Mouse (Mus musculus) adrenal gland (tissue): ENCODE data around the gene Zc3h4.

Source experiments
- intact Hi-C: fragments of 180-260 bp; cut with DNase I; formaldehyde crosslinking; loops from one replicate; pipeline ENCODE4 v1.15.1; 2025
- long read RNA-seq, 2 experiments: library from polyadenylated mRNA; unstranded; transcript quantifications; one replicate each; pipeline ENCODE4 v2.0.0; 2020; ENCODE audit warnings: borderline replicate concordance in 1 of 2; ENCODE audit not compliant: insufficient replicate concordance in 1 of 2

Gene Zc3h4
- long read RNA-seq, experiment 1, partial matches to known transcripts = 0 of 1 reads
- long read RNA-seq, experiment 1, other reads (novel, unspliced or antisense) = 1 of 1 reads
- long read RNA-seq, experiment 2, partial matches to known transcripts = 1 of 4 reads
- long read RNA-seq, experiment 2, other reads (novel, unspliced or antisense) = 3 of 4 reads

GRCm38 (mm10) chr7:16400689-16401611 lies at the start of gene Zc3h4:
TSS of gene Zc3h4 (plus strand) at chr7:16400910.
- intact Hi-C loops = no loop called here

- intact Hi-C loops = no loop called here
These were observed 44.7 kb upstream of the Zc3h4 start for GRCm38 (mm10) chr7:16355854-16356594.

- intact Hi-C loops = no loop called here
These were observed 43.1 kb upstream of the Zc3h4 start for GRCm38 (mm10) chr7:16357602-16358001.

- intact Hi-C loops = no loop called here
These were observed 36.4 kb upstream of the Zc3h4 start for GRCm38 (mm10) chr7:16364319-16364718.

- intact Hi-C loops = loop anchor here (5.0 kb wide), 1 partner anchor 38 kb away; no protein-coding TSS in a partner anchor
These were observed 35.7 kb upstream of the Zc3h4 start for GRCm38 (mm10) chr7:16364901-16365500.

- intact Hi-C loops = loop anchor here (5.0 kb wide), 1 partner anchor 39 kb away; no protein-coding TSS in a partner anchor
These were observed 34.5 kb upstream of the Zc3h4 start for GRCm38 (mm10) chr7:16366133-16366646.

- intact Hi-C loops = loop anchor here (5.0 kb wide), 1 partner anchor 39 kb away; no protein-coding TSS in a partner anchor
These were observed 34.0 kb upstream of the Zc3h4 start for GRCm38 (mm10) chr7:16366669-16367068.

- intact Hi-C loops = loop anchor here (5.0 kb wide), 1 partner anchor 42 kb away; no protein-coding TSS in a partner anchor
These were observed 31.9 kb upstream of the Zc3h4 start for GRCm38 (mm10) chr7:16368835-16369234.

GRCm38 (mm10) chr7:16370596-16370995 lies 30.1 kb upstream of the Zc3h4 start:
- intact Hi-C loops = loop anchor here (10.0 kb wide), 1 partner anchor 186 kb away; no protein-coding TSS in a partner anchor

GRCm38 (mm10) chr7:16373719-16374118 lies 27.0 kb upstream of the Zc3h4 start:
- intact Hi-C loops = loop anchor here (2.0 to 10.0 kb wide), 2 partner anchors 79 to 189 kb away; no protein-coding TSS in a partner anchor

- intact Hi-C loops = loop anchor here (10.0 kb wide), 1 partner anchor 190 kb away; no protein-coding TSS in a partner anchor
These were observed 25.7 kb upstream of the Zc3h4 start for GRCm38 (mm10) chr7:16374989-16375388.

GRCm38 (mm10) chr7:16376505-16376904 lies 24.2 kb upstream of the Zc3h4 start:
- intact Hi-C loops = loop anchor here (10.0 kb wide), 1 partner anchor 192 kb away; no protein-coding TSS in a partner anchor

GRCm38 (mm10) chr7:16387160-16388041 lies 13.3 kb upstream of the Zc3h4 start, which contains the start of gene Sae1:
TSS of gene Sae1 (minus strand) at chr7:16387806.
- intact Hi-C loops = no loop called here

GRCm38 (mm10) chr7:16389942-16390341 lies 10.8 kb upstream of the Zc3h4 start:
- intact Hi-C loops = loop anchor here (10.0 kb wide), 1 partner anchor 225 kb away; the partner anchor contains the start of gene Arhgap35

GRCm38 (mm10) chr7:16392923-16393322 lies 7.8 kb upstream of the Zc3h4 start:
- intact Hi-C loops = loop anchor here (10.0 kb wide), 1 partner anchor 222 kb away; the partner anchor contains the start of gene Arhgap35

- intact Hi-C loops = loop anchor here (2.0 to 10.0 kb wide), 3 partner anchors 31 to 219 kb away; partner anchors contain the start of gene Arhgap35
These were observed 4.8 kb upstream of the Zc3h4 start for GRCm38 (mm10) chr7:16395944-16396343.

- intact Hi-C loops = loop anchor here (2.0 to 10.0 kb wide), 3 partner anchors 29 to 217 kb away; partner anchors contain the start of gene Arhgap35
These were observed 3.2 kb upstream of the Zc3h4 start for GRCm38 (mm10) chr7:16397465-16397864.

- intact Hi-C loops = loop anchor here (10.0 kb wide), 1 partner anchor 216 kb away; the partner anchor contains the start of gene Arhgap35
These were observed 2.2 kb upstream of the Zc3h4 start for GRCm38 (mm10) chr7:16398387-16399050.
